Mouse (Mus musculus) testis, postnatal 14 days (tissue): ENCODE measurements at regions not wholly inside any gene's neighbourhood (a gene's known extent, or its start where the extent isn't known, plus 50 kb on each side); places are given as distances from the start of the nearest gene placed in this dataset.

ENCODE experiments used
- DNase-seq: peaks from one replicate; pipeline ENCODE4 v3.0.0; 2021; ENCODE audit warnings: low spot score

DNA sequence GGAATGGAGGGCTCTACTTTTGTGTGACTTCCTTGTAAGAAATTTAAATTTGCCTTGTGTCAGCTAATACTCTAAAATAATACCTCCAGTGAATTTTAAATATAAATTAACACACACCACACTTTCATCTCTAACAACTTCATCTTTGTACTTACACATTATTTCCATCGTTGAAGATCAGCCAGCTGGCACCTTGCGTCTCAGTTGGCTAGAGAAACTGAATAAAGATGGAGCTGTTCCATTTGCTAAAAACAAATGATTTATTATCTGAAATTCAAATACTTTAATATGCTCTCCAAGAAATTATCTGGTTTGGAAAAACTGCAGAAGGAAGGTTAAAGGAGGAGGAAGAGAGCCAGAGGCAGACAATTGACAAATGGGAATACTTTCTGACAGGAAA is 122.0 kb upstream of the Gm11096 start:
- no peak for DNase-seq

DNA sequence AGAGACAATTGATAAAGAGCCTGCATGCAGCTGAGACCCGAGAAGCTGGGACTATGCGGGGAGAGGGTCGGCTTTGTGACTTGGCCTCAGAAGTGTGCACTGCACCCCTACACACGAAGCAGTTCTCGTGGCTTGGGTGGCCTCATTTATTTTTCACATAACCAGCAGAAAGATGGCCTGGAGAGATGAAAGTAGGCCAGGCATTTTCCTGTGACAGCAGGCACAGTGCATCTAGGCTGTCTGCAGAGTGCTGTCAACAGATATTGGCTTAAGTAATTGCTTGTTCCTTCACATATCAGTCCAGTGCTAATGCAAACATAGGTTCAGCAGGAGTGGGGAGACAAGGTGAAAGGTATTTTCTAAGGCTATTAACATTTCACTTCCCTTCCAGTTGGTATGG is 124.9 kb upstream of the Gm11096 start:
- no peak for DNase-seq

DNA sequence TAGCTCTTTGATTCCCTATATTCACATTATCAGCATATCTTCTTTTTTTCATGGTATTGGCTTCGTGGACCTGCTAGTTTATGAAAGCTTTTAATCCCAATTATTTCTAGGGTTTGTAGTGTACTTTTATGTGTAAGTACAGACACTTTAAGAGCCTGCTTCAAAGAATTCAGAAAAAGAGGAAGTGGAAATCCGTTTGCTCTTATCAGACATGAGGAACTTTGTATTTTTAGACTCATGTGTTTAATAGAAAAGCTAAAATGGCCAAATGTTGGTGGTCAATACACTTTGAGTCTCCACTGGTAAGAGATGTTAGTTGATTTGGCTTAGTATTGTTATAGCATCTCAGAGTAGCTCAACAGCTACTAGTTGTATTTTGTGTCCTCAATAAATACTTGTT is 135.7 kb upstream of the Gm11096 start:
- no peak for DNase-seq

DNA sequence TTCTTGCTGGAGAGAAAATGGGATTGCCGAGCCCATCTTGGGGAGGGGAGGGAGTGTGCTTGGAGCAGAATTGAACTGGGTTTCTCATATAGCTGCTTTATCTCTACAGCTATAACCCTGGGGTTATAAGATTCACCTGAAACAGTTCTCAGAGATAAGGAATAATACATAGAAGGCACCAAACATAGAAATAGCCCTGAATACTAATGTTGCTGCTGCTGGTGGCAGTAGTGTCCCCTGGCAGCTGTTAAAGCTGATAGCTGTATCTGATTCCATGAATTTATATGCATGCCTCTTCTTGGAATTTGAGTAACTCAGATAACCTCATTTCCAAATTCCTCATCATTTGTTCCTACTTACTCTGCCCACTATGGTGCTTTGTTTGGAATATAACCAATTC is 137.0 kb upstream of the Gm11096 start:
- no peak for DNase-seq

DNA sequence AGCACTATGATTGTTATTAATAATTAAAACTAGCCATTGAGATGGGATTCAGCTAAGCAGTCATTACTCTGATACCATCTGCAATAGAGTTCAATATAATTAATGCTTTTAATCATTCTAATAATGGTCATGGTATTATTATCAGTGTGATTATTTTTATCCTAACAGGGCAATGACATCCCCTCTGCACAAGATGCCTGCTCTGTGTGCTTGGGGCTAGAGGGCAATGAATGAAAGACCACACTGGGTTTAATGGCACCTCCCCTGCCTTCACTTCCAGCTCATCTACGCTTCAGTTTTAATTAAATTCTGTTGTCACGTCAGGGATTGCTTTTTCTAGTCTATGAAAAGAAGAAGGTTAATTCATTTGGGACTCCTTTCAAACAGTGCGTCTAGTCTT is 139.1 kb upstream of the Gm11096 start:
- no peak for DNase-seq

DNA sequence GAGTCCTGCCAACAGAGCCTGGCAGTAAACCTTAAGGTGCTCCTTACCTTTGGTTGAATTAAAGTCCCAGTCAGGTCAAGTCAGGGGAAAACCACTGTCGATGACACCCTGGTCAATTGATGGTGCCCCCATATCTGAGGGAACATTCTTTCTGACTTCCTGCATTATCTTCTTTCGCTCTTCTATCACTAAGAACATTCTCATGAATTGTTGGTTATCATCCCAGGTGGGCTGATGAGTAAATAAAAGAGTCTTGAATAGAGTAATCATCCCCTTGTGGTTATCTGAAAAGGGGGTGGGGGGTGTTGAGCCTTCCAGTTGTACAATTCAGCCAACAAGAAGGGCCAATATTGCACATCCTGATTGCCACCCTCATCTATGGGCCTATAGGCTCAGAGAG is 149.7 kb upstream of the Gm11096 start:
- DNase-seq = no peak

DNA sequence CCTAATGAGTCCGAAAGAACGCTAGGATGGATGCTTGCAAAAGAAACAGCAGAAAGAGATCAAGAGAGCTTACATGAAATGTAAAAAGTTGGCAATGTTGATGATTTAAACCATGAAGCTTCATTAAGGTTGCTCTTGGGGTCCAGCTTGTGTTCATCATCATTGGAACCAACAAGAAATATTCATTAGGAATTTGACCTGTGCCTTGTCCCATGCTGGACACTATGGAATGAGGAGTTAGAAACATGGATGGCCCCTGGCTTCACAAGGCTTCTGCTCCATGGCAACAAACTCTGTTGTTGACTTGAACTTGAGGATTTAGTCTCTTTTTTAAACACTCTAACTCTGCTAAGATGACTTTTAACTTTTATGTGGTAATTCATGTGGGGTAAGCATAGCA is 159.0 kb upstream of the Gm11096 start:
- DNase-seq = no peak

DNA sequence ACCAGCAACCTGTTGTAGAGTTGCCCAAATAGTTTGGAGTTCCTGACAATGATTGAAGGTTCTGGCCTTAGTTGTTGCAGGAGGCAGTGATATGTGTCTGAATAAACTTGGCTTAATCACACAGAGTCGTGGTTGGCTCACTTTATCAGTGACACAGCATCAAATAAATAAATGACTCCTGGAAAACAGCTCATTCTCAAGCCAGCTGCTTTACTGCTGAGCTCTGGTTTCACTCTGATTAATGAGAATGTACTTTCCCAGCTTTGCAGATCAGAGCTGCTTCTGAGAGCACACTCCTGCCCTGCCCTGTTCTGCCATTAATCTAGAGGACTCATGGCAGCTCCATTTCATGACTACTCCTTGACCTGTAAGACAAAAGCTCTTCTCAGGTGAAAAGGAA is 171.3 kb upstream of the Gm11096 start:
- no peak for DNase-seq

DNA sequence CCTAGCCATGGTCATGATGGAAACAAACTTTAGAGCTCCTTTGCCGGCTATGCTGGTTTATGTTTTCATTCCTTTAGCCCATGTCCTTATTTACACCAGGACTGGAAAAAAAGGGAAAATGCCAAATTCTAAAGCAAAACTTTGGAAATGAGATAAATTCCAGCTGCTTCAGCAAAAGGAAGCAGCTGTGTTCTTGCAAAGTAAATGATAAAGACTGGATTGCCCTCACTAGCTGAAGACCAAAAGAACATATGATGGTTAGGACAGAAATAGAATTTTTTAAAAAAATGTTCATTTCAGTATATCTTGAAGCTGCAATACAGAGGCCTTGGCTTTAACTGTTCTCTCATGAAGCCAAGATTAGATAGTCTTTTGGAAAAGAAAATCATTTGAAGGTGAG is 179.6 kb upstream of the Gm11096 start:
- no peak for DNase-seq

DNA sequence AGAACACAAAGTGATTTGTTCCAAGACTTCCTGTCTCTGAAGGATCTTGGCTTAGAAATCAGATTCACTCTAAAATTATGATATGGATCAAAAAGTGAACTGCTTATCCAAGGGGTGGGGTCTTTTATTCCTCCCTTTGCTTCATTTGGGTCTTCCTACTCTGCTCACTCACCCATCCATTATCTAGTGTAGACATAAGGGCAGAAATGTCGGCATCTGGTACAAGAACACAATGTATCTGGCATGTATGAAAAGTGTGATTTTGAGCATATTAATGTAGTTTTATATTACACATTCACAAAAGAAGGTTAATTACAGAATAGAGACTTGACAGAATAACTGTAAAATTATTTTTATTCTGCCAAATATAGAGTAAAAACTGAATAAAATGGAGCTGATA is 181.5 kb upstream of the Gm11096 start:
- no peak for DNase-seq

DNA sequence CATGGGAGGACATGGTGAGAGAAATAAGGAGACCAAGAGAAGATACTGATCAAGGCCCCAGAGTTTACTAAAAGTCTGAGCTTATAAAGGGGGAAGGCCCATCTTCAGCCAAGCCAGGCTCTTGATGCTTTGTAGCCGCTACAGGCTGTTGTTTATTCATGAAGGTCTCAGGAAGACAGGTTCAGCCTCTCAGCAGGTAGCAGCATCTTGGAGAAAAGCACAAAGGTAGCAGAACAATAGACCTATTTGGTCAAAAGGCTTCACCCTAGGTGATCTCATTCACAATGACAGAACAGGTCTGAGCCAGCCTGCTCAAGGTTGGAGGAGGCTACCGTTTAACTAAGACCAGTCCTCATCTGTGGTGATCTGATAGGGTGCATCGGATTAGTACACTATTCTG is 185.5 kb upstream of the Gm11096 start:
- DNase-seq = no peak

DNA sequence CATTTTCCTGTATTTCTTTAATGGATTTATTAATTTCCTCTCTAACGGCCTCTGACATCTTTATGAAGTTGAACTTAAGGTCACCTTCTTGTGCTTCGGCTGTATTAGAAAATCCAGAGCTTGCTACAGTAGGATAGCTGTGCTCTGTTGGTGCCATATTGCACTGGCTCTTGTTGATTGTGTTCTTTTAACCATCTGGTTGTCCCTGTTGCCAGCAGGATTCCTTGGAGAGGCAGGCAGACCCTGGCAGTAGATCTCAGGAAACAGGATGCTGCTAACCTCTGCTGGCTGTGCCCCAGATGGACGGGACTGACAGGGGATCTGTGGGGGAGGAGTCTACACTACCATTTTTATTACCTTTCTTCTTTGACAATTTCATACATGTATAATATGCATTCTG is 185.9 kb upstream of the Thumpd2 start:
- no peak for DNase-seq

DNA sequence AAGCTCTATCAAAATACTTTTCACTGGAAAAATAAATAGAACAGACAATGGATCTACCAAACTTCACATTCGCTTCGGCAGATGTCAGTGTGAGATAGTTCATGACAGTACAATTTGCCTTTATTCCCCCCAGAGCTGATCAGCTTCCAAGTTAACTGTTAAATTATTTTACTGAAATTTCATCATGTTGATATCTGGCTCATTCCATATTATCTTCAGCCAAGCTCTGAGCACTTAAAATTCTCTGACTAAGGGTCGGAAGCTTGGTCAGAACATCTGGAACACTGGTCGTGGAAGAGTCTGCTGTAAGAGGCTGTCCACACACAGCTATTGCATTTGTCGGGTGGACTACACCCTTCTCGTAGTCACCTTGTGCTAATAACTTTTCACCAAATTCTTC is 181.3 kb upstream of the Thumpd2 start:
- DNase-seq = no peak

DNA sequence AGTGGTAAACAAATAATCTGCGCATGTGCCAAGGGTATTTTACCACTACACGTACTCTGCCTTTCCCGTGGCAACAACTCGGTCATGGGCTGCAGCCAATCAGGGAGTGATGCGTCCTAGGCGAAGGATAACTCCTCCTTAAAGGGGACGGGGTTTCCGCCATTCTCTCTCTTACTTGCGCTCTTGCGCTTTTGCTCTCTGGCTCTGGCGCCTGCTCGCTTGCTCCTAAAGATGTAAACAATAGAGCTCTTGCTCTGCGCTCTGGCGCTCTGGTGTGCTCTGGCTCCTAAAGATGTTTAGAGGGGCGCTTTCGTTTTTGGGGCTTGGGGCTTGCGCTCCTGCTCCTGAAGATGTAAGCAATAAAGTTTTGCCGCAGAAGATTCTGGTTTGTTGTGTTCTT is 166.9 kb upstream of the Thumpd2 start:
- DNase-seq = peak; percentile 9

DNA sequence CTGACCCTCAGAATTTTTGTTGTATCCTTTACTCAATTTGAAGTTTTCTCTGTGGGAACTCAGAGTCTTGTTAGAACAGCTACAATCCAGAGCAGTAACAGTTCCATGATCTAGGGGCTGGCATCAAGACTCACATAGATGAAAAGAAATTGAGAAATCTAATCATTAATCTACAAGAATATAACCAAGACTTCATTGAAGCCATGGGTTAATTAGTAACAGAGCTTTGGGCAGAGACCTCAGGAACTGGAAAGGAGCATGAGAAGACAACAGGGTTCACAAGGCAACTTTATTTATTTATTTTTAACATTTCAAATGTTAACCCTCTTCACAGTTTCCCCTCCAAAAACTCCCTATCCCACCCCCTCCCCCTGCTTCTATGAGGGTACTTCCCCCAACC is 160.4 kb upstream of the Thumpd2 start:
- no peak for DNase-seq

DNA sequence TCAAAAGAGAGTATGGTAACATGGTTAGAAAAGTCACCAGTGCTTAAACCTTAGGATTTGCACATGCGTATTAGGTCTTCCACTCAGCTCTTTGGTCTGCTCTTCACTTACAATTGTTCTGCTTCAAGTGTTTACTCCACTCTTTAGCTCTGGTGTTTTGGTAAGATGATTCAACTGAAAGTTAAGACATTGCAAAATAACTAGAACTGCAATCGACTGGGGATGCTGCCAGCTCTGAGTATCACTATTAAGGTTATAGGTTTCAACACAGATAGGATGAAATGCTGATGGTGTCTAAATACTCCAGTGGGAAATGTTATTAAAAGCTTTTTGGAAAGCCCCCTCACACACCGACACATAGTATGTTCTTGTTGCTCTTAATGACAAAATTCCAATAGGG is 156.6 kb upstream of the Thumpd2 start:
- no peak for DNase-seq

DNA sequence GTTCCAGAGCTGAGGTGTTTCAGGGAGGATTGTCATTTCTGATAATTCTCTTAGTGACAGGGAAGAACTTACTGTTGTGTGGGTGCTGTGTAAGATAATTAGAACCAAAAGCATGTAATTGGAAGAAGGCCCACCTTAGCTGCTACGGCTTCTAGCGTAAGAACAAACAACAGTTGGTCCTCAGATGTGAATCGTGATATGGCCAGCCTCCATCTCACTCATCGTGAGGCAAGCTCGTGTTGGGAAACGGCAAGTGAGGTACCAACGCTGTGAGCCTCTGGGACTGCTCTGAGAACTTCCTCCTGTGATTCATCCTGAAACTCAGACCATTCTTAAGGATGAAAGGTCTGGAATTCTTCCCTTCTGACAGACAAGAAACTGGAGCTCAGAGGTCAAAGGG is 150.0 kb upstream of the Thumpd2 start:
- no peak for DNase-seq

DNA sequence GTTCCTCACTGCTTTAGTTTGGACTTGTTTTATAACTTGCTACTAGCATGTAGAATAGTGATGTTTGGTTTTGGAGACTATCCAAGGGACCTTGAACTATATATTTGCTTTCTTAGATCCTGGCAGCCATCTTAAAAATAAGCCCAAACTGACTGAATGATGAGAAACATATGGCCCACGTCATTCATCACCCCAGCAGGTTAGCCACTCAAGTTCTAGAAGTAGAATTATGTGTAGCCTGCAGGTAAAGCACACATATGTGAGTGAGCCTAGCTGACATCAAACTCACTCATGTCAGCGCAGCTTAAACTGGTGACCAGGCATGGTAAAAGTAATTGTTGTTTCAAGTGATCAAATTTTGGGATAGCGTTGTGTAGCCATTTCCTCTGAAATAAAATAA is 147.2 kb upstream of the Thumpd2 start:
- DNase-seq = no peak

DNA sequence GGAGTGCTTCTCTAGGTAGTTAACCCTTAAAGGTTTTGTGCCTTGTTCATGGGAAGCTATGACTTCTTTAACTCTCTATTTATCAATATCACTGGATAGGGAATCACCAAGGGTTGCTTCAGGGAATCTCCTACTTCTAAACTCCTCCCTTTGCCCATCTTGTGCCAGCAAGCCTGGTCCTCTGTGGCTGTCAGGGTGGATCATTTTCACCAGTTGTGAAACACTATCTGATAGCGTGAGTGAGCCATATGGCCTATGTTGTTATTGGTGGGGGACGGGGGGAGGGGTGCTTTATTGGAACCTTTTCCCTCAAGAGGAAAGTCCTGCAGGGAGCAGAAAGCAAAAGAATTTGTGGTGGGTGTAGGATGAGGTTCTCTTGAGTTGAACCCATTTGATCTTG is 145.5 kb upstream of the Thumpd2 start:
- no peak for DNase-seq

DNA sequence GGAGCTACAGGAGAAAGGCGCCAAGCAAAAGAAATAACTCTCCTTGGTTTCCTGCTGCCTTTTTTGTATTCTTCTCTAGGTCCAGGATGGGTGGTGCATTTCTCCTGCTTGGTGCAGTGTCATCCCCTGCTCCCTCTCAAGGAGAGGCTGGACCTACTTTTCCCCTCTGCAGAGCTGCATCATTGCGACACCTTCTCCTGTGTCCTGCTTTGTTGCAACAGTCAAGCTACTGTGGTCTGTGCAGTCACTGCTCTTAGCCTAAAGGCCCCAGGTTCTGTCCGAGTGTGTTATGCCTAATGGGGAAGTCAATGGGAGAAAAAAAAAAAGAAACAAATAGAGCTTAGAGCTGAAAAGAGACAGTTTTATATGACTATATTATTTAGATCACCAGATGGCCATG is 144.4 kb upstream of the Thumpd2 start:
- no peak for DNase-seq

DNA sequence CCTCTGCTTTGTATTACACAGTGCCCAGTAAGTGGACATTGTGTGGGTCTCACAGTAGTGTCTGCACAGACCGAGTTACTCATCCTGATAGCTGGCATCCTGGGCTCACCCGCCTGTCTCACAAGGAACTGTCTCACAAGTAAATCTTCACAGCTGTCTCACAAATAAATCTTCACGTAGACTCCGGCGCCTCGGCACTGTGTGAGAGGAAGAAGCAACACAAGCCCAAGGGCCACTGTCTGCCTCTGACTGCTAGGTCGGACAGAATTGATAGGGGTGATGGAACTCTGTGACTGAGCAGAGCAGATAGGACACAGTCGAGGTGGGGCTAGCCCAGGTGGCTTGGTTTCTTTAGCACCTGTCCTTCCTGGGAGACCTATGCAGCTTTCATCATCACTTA is 136.2 kb upstream of the Thumpd2 start:
- no peak for DNase-seq

DNA sequence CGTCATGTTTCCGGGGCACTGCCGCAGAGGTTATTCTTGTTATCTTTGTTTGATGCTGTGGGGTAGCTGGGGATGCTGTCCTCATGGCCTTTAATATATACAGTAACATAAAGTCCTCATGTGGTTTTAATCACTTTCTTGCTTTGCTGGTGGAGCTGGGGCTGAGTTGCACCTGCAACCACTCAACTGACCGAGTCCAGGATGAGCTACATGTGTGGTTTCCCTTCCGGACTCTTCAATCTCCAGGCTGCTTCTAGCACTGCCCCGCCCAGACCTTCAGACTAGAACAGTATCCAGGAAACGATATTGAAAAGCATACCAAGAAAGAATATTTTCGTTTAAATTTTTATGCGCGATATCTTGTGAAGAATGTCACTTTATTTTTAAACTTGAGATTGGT is 129.1 kb upstream of the Thumpd2 start:
- DNase-seq = no peak

DNA sequence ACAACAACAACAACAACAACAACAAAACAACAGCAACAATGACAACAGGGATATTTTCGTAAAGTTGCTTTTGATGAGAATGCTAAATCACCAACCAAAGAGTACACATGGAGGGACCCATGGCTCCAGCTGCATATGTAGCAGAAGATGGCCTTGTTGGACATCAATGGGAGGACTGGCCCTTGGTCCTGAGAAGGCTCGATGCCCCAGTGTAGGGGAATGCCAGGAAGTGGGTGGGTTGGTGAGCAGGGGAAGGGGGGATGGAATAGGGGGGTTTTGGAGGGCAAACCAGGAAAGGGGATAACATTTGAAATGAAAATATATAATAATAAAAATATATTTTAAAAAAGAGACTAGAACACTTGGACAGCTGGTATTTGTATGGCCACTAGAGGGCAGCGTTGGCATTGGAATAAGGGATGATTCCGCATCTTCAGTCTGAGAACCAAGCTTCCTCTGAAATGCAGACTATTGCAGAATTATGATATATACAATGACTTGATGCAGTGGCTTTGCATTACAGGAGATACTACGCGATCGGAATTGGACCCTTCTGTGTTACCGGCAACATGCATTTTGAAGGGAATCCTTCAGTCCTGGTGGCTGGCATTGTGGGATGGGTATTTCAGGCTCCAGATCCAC is 128.5 kb upstream of the Thumpd2 start:
- DNase-seq = peak; percentile 19

DNA sequence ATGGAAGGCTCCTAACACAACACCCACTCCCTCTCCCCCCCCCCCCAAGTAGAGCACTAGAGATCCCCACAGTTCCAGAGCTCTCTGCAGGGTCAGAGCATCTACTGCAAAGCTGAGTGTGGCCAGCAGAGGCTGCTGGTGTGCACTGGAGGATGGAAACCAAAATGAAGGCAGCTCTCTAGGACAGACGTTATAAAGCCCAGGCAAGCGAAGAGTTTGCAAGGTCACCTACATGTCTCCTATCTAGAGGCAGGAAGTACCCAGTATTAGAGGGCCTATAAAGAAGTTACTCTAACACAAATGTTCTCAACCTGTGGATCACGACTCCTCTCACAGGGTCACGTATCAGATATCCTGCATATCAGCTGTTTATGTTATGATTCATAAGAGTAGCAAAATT is 125.1 kb upstream of the Thumpd2 start:
- no peak for DNase-seq

DNA sequence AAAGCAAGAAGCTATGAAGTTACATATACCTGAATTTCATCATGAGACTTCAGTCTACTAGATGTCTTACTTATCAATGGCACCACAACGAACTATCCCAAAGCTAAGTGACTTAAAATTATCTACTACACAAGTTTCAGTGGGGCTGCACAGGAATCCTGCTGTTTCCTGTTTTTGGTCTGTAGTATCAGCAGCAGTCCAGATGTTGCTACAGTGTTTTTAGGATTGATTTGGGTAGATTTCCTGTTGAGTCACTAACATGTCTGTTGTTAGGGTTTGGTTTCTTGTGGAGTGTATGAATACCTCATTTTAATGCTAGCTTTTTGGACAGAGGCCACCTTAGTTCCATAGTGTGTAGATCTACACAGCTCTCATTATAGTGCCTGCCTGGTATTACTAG is 120.8 kb upstream of the Thumpd2 start:
- DNase-seq = no peak
